Mouse (Mus musculus) thymus, postnatal 14 days (tissue): ENCODE data around the gene Spag9.

Experiments used
- DNase-seq: peaks from one replicate; pipeline ENCODE4 v3.0.0; 2021

The Spag9 gene

GRCm38 (mm10) chr11:94054901-94055300 lies 59.0 kb downstream of the Spag9 start:
- DNase-seq: no peak

- no peak for DNase-seq
Measured at GRCm38 (mm10) chr11:94063941-94064340, 68.0 kb downstream of the Spag9 start.

GRCm38 (mm10) chr11:94070455-94070854 lies 74.6 kb downstream of the Spag9 start:
- DNase-seq: no peak

GRCm38 (mm10) chr11:94073283-94073682 lies 77.4 kb downstream of the Spag9 start:
- DNase-seq: peak; percentile 12

- DNase-seq: peak; percentile 52
Measured at GRCm38 (mm10) chr11:94086966-94087365, 91.1 kb downstream of the Spag9 start.

GRCm38 (mm10) chr11:94090496-94090895 lies 94.6 kb downstream of the Spag9 start:
- no peak for DNase-seq

GRCm38 (mm10) chr11:94097489-94097888 lies 101.6 kb downstream of the Spag9 start:
- no peak for DNase-seq

- DNase-seq: no peak
Measured at GRCm38 (mm10) chr11:94098840-94099239, 102.9 kb downstream of the Spag9 start.

- no peak for DNase-seq
Measured at GRCm38 (mm10) chr11:94113795-94114194, 117.9 kb downstream of the Spag9 start.

GRCm38 (mm10) chr11:94115408-94115807 lies 119.5 kb downstream of the Spag9 start:
- DNase-seq: no peak

GRCm38 (mm10) chr11:94116655-94117054 lies 120.8 kb downstream of the Spag9 start:
- no peak for DNase-seq

GRCm38 (mm10) chr11:94117836-94118235 lies 121.9 kb downstream of the Spag9 start:
- DNase-seq: no peak

- DNase-seq: no peak
Measured at GRCm38 (mm10) chr11:94118612-94119011, 122.7 kb downstream of the Spag9 start.

GRCm38 (mm10) chr11:94120690-94121089 lies 124.8 kb downstream of the Spag9 start:
- no peak for DNase-seq

GRCm38 (mm10) chr11:94121501-94121900 lies 125.6 kb downstream of the Spag9 start:
- DNase-seq: no peak

- DNase-seq: no peak
Measured at GRCm38 (mm10) chr11:94122341-94123030, 126.6 kb downstream of the Spag9 start.

GRCm38 (mm10) chr11:94126701-94127100 lies 130.8 kb downstream of the Spag9 start:
- no peak for DNase-seq

GRCm38 (mm10) chr11:94127966-94128365 lies 132.1 kb downstream of the Spag9 start:
- peak; percentile 82 for DNase-seq

- no peak for DNase-seq
Measured at GRCm38 (mm10) chr11:94128506-94128905, 132.6 kb downstream of the Spag9 start.

GRCm38 (mm10) chr11:94129261-94130059 lies 133.6 kb downstream of the Spag9 start:
- DNase-seq: peak; percentile 57

GRCm38 (mm10) chr11:94130118-94131095 lies 134.5 kb downstream of the Spag9 start:
- no peak for DNase-seq

GRCm38 (mm10) chr11:94133344-94133955 lies 137.6 kb downstream of the Spag9 start:
- peak; percentile 89 for DNase-seq
